Mouse (Mus musculus) kidney, adult 2 months (tissue): ENCODE measurements around the gene 5031439G07Rik.

Experiments
- CTCF ChIP-seq: fragments of 200-500 bp; conservative IDR thresholded peaks from 2 replicates; pipeline ENCODE4 v1.5.1; 2011; ENCODE audit warnings: low read depth, mild to moderate bottlenecking, control low read depth, low read length, moderate library complexity, mixed read lengths; ENCODE audit not compliant: insufficient read depth, insufficient read length
- POLR2A ChIP-seq: fragments of 200-500 bp; IDR thresholded peaks from one replicate; pipeline ENCODE4 v1.6.1; 2011; ENCODE audit warnings: low read depth, low read length, control low read depth

GRCm38 (mm10) chr15:84919938-84920337 is 68.4 kb downstream of the 5031439G07Rik start, which contains the start of gene Gm29666:
- no peak for TF ChIP-seq CTCF
- TF ChIP-seq POLR2A: no peak
